Mouse (Mus musculus): Measurements from ENCODE around the gene Tbx19. TPM values are rescaled to one million over a fixed set of nuclear protein-coding genes. Genes with fewer than 3 reads are reported as not detected.

Tbx19 gene
- total RNA-seq, 2 experiments from 2014 or later, result not detected

DNA sequence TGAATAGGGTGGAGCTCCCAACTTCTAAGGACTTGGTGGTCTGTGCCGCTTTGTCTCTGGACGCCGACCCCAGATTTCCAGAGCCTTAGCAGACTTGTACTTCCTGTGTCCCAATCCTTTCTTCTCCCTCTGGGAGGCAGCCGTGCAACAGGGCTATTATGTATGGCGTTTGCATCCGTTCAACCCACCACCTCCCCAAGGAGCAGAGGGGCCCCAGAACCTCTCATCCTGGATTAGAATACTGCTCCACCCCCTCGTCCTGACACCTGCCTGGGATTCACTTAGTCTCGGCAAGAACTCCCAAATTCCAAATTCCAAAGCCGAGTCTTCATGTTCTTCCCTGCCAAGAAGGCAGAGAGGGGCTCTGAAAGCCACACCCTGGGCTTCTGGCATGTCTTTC, 40.8 kb downstream of the Tbx19 start:
- intact Hi-C loops (cut with DNase I), result loop anchor here (2.0 to 5.0 kb wide), 5 partner anchors 217 to 803 kb away; partner anchors contain the start of gene Atp1b1
- no peak for DNase-seq

DNA sequence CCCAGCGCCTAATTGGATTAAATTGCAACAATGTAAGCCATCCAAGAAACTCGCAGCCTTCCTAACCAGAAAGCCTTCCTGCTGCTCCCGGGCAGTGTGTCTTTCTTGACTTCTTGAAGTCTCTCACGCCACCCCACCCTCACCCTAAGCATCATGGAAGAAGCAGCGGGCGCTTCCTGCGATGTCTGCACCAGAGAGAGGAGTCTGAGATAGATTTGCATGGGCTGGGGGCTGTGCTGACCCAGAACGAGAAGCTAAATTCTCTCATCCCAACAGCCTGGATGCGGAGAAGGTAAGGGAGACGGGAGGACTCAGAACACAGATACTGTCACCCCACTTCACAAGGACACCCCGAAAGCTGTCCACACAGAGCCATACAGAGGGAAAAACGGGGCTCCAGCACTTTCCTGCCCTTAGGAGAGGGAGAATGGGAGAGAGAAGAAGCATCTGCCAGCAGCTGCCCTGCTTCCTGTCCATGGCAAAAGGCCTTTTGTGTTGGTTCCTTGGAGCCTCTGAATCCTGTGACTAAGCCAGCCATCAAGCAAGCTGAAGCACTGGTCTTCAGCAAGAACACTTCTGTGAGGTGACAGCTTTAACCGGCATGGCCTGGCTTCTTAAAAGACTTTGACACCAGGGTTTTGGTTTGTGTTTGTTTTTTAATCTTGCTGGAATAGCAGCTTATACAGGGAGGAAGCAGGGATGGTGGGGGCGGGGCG, 41.4 kb downstream of the Tbx19 start:
- DNase-seq, result no peak
- intact Hi-C loops (cut with DNase I), result loop anchor here (5.0 kb wide), 2 partner anchors 217 to 662 kb away; partner anchors contain the start of gene Atp1b1

DNA sequence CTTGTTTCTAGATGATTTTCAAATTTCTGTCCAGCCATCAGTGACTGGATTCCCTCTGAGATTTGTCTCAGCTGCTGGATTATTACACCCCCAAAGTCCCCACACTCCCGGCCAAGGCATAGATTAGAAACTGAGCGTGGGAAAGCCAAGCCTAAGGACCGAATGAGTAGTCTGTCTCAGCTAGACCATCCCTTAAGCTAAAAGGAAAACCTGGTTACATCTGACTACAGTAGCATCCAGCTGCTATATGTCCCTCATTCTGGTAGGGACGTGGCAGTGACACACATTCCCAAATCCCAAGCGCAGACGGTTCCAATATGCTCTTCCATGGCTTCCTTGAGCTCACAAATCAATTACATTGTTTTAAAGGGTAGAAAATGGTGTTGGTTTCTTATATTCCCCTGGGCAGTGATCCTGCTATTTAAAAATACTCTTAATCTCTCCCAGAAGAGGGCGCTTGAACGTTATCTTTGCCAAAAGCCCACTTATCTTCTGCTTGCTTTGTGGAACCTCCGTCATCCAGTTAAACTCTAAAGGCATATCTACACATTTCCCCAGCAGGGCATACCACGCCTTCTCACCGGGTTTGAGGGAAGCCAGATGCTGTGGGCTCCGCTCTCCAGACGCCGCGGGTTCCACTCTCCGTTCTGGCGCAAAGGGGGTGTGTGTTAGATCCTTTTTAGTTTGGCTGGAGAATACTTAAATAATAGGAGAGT, 46.0 kb downstream of the Tbx19 start:
- DNase-seq, result peak; percentile 19 to 37

DNA sequence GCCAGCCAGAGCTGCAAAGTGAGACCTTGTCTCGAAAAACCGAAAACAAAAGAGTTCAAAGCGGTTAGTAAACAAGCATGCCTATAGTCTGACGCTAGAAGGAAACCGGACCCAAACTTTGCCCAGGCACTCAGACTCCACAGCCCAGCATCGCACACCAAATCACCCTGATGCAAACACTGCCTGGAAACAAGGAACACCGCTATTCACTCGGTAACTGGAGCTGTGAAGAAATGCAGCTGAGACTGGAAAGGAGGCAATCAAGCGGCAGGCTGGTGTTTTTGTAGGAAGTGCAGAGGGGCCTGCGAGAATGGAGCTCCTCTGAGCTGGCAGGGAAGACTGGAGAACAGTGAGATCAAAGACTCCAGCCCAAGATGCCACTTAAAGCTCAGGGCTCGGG, 46.9 kb downstream of the Tbx19 start:
- no peak for DNase-seq
- intact Hi-C loops (cut with DNase I), result loop anchor here (5.0 kb wide), 2 partner anchors 36 to 66 kb away; no protein-coding TSS in a partner anchor

More for the DNA sequence above, 46.0 kb downstream of the Tbx19 start:
- intact Hi-C loops (cut with DNase I), result loop anchor here (5.0 kb wide), 4 partner anchors 37 to 657 kb away; partner anchors contain the start of gene Atp1b1

DNA sequence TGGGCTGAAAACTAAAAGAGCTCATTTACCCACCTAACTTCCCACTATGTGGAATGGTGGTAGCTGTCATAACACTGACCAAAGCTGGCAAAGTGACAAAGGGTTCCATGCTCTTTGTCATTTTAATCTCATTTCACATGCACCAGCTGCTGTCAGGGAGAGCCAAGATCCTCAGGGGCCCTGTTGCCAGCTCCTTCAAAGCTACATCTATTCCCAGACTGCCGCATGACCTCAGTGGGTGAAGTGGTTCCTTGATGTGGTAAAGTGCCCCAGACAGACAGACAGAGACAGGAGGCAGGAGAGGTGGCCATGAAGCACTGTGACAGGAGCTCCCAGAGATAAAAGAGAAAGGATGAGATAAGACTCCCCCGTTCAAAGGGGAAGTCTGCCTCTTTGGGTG, 49.9 kb downstream of the Tbx19 start:
- intact Hi-C loops (cut with DNase I), result loop anchor here (5.0 kb wide), 2 partner anchors 33 to 63 kb away; no protein-coding TSS in a partner anchor

DNA sequence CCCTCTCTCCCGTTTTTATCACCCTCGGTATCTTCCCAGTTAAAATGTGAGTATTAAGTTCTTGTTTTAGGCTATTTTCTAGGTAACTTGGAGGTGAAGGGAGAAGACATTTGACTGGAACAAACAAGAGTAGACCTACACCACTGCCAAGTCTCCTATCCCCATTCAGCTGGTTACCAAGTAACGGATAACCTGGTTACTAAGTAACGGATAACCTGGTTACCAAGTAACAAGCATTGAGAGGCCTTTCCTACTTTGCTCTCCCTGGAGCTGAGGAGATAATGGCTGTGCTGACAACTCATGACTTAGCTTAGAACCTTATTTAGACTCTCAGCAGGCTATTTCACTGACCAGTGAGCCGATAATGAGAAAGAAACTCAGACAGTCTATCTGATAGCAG, 51.4 kb downstream of the Tbx19 start:
- DNase-seq, result no peak
- intact Hi-C loops (cut with DNase I), result no loop called here

More for the DNA sequence above, 49.9 kb downstream of the Tbx19 start:
- DNase-seq, result peak in 1 of 2 experiments; percentile 20

DNA sequence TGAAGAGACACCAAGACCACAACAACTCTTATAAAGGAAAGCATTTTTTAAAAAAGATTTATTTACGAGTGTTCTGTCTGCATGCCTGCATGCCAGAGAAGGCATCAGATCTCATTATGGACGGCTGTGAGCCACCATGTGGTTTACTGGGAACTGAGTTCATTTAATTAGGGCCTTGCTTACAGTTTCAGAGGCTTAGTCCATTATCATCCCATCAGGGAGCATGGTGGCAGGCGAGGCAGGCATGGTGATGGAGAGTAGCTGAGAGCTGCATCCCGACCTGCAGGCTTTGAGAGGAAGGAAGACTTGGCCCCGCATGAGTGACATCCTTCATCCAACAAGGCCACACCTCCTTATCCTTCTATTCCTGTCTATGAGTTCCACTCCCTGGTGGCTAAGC, 52.1 kb downstream of the Tbx19 start:
- no peak for DNase-seq
- intact Hi-C loops (cut with DNase I), result no loop called here

DNA sequence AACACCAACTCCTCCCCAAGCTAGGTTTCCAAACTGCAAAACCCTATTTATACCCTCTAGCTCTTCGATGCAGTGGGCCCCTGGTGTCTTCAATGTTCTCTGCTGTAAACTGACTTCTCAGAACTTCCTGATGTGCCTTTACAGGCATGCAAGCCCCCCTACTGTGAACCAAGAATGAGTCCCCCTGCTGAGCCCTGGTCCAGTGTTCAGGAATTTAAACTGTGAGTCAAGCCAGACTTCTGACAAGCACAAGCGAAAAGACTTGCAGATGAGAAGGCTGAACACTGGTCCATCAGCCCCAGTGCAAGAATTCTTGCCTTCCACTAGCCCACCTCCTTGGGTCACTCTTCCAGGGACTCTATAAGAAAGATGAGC, 54.6 kb downstream of the Tbx19 start:
- no peak for DNase-seq
- intact Hi-C loops (cut with DNase I), result no loop called here

DNA sequence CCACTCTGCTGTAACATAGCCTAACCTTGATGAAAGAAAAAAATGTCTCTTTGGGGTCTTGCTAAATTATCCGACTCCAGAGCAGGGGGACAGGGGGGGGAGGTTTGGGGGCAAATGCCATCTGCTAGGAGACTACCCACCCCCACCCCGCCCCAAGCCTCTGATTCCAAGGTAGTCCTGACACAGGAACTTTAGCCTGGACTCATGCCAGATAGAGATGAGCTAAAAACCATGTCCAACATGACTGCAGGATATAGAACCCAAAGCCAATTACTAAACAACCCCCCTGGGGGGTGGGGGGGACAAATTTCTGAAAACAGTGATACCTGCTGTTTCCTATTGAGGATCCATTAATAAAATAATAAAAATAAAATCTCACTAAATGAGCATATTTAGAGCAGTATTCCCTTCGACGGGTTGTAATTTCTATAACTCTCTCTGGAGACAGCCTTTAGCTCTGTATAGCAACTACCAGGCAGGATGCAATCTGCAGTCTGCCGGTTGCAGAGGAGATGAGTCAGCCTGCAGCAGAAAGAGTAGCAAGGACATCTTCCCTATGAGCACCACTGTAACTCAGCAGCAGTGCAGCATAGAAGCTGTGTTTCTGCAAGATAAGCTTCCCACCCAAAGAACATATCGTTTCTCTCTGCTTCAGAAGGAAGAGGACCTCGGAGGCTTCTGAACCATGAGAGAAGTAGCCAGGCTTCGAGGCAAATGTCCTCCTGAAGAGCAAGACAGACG, 55.1 kb downstream of the Tbx19 start:
- intact Hi-C loops (cut with DNase I), result no loop called here
- DNase-seq, result no peak

DNA sequence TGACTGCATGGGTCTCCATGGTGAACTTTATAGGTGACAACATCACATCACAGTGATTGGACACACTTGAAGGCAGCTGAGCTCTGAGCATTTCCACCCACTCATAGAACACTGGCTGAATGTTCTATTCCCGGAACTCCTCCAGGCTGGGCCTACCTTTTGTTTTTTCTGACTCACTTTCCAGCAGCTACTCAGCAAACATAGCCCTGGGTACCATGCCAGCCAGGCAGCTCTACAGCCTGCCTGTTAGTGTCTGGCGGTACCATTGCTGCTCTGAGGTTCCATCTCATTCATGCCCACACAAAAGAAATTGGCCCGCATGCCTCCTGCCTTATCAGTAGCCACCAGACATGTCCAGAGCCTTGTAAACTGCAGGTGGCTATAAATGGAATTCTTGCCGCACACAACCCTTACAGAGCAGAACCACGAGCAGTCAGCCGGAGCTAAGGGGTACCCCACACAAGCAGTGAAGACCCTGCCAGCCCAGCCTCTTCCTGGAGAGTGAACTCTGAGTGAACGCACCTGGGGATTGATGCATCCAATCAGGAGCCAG, 55.8 kb downstream of the Tbx19 start:
- intact Hi-C loops (cut with DNase I), result no loop called here
- DNase-seq, result peak in 1 of 2 experiments; percentile 16

DNA sequence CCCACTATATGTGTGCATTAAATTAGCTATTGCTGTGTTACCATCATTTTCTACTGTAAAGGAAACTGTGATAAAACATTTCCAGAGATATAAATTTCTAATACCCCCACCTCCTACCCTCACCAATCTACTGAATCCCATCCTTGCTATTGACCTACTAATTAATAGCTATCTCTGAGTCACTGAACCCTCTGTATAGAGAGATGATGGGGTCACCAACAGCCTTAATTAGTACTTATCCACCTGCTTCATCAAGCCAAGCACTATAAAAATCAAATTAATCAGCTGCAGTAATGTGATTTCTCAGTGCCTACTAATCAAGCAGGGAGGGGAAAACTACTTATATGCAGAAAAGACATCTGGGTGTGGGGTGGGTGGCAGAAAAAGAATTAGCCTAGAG, 61.0 kb downstream of the Tbx19 start:
- intact Hi-C loops (cut with DNase I), result no loop called here
- no peak for DNase-seq

DNA sequence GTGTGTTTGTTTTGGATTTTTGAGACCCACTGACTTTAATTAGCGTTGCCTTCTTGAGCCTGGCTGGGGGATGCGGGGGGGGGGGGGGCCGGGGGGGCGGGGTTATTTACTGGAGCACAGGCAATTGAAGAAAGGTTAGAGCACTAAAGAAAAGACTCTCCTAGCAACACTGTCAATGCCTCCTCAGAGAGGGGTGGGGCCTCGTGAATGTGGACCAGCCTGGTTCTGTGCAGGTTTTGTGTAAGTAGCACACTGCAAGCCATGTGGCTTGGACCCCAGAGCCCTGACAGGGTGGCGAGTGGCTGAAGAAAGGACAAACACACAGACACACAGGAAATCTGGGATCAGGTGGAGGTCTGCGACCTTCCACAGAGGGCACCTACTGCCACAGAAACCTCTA, 65.7 kb downstream of the Tbx19 start:
- intact Hi-C loops (cut with DNase I), result no loop called here
- no peak for DNase-seq

DNA sequence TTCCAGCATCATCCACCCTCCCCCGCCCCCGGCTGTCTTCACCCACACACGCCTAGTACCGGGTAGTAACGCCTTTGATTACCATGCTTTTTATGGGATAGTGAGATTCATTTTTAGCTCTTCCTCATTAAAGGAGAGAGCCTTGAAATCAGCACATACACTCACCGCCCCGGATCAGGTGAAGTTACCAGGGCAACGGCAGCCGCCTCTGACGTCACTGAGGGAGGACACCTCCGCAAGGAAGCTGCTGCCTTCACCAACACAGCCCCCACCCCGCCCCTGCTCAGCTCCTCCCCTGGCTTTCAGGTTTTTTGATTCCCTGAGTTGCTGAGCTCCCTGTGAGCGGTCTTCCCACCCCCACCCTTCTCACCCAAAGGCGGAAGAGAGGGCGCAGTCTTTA, 68.9 kb downstream of the Tbx19 start:
- DNase-seq, result no peak
- intact Hi-C loops (cut with DNase I), result no loop called here

DNA sequence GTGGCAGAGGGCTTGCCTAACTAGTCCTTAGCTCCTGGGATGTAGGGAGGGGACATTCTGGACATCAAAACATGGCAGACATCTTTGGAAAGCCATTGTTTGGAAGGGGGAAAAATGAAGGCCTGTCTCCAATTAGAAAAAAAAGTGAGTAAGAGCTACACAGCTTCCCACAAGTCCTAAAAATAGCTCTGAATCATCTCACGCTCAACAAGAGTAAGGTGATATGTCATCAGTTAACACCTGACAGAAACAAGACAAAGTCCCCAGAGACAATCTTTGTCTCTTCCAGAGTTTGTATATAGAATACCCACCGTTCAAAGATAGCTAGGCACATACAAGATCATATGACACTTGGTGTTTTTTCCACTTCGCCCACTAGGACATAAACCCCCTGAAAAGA, 71.0 kb downstream of the Tbx19 start:
- no peak for DNase-seq
- intact Hi-C loops (cut with DNase I), result no loop called here

Other genes starting within 250 kb of the Tbx19 start
- not detected for gene Xcl1, start 225.2 kb downstream of the Tbx19 start, total RNA-seq (2021)
- gene Sft2d2, start 33.7 kb upstream of the Tbx19 start, total RNA-seq (2021), result 10 to 100 TPM; 13.6 to 14.5 TPM
- 10 to 100 TPM; 37.1 to 37.8 TPM for gene Tiprl, start 76.2 kb upstream of the Tbx19 start, total RNA-seq (2021)
- 1 to 10 TPM; 3.6 to 3.8 TPM for gene Gpr161, start 135.0 kb upstream of the Tbx19 start, total RNA-seq (2021)

Measured in heart, postnatal 14 days (tissue).